Mouse (Mus musculus): ENCODE data around the gene Lcn10. TPM values are rescaled to one million over a fixed set of nuclear protein-coding genes. Genes with fewer than 3 reads are reported as not detected.
"Not testable (repeated sequence)": the region's sequence is repeated elsewhere in the genome, so short reads cannot be mapped to it uniquely, and the experiment has no call there.

Gene Lcn10
- total and polyA plus RNA-seq, 2 experiments: not detected

DNA sequence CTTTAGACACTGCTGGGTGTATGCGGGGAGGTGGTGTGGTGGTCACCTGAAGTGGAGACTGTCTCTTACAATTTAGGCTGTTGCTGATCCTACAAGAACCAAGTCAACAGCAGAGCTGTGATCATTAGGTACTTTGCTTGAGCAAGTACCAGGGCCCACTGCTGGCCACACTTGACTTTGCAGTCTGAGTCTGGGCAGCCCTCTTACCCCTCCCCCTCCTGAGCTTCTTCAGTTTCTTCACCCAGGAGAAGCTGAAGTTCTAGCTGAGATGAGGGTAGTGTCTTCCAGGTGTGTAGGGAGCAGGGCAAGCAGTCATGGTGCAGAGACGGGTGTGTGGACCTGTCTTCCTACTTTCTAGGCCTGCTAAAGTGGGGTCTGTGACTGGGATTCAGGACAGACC, 25.6 kb downstream of the Lcn10 start:
- Histone ChIP-seq H3K4me3 (ENCODE audit: insufficient read depth, low read depth, low read length) (no peak overlapping the region), H3K79me2 (ENCODE audit: control insufficient read depth, insufficient read depth, low read length) (no peaks in the 10 kb centered on the region), H3K27ac (replicated peaks; ENCODE audit: insufficient read depth, low read depth, low read length) (no peak overlapping the region; the same call in 1 of the 2 replicates), H3K36me3 (ENCODE audit: control insufficient read depth, insufficient read depth, low read length) (no peaks in the 10 kb centered on the region), H3K4me1 (ENCODE audit: control insufficient read depth, insufficient read depth, low read length) (peaks cover 14% of the 10 kb centered on the region; the same call in 1 of the 2 replicates), H3K9ac (ENCODE audit: low read depth, low read length) (no peak overlapping the region), H3K27me3 (ENCODE audit: control insufficient read depth, insufficient read depth, low read length) (no peaks in the 10 kb centered on the region)
- peak; percentile 28; the same call in 1 of the 2 replicates for TF ChIP-seq CTCF (IDR thresholded peaks at IDR 0.05; ENCODE audit: low read depth, low read length)
- TF ChIP-seq POLR2A (IDR thresholded peaks at IDR 0.05; ENCODE audit: extremely low read depth, insufficient read depth, low read length): no peak
- WGBS: 88% methylated on average over 2 of the region's 2 CpGs
- peak; percentile 23 for DNase-seq (ENCODE audit: extremely low read depth, low read depth, low spot score)

DNA sequence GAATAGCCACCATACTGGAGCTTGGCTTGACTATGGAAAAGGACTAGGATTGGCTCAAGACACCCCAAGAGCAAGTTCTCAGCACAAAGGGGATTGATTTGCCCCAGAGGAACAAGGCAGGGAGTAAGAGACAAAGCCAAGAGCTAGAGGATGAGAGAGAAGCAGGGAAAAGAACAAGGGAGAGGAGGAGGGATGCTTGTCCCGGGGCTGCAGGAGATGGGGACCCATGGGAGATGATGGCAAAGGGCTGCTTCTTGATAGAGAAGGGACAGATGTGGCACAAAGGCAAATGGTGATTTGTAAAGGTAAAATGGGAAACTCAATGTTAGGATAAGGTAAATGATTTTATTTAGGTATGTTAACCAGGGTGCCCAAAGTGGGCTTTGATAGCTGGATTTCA, 26.5 kb downstream of the Lcn10 start:
- H3K27me3 ChIP-seq (ENCODE audit: control insufficient read depth, insufficient read depth, low read length); DNase-seq (ENCODE audit: extremely low read depth, low read depth, low spot score); H3K4me3 ChIP-seq (ENCODE audit: insufficient read depth, low read depth, low read length); H3K36me3 ChIP-seq (ENCODE audit: control insufficient read depth, insufficient read depth, low read length); H3K79me2 ChIP-seq (ENCODE audit: control insufficient read depth, insufficient read depth, low read length); H3K27ac ChIP-seq (replicated peaks; ENCODE audit: insufficient read depth, low read depth, low read length); H3K9ac ChIP-seq (ENCODE audit: low read depth, low read length): not testable (repeated sequence)
- WGBS: 100% methylated on average over 1 of the region's 1 CpGs
- peaks cover 14% of the 10 kb centered on the region; the same call in 1 of the 2 replicates for H3K4me1 ChIP-seq (ENCODE audit: control insufficient read depth, insufficient read depth, low read length)

- H3K36me3 ChIP-seq (ENCODE audit: control insufficient read depth, insufficient read depth, low read length): not testable (repeated sequence)
Measured at GRCm38 (mm10) chr2:25709791-25710190, 27.3 kb downstream of the Lcn10 start.

GRCm38 (mm10) chr2:25711641-25712040, 29.1 kb downstream of the Lcn10 start:
- not testable (repeated sequence) for DNase-seq (ENCODE audit: extremely low read depth, low read depth, low spot score)

More at GRCm38 (mm10) chr2:25709791-25710190, 27.3 kb downstream of the Lcn10 start:
- DNase-seq (ENCODE audit: extremely low read depth, low read depth, low spot score): peak; percentile 79
- H3K4me1 ChIP-seq (ENCODE audit: control insufficient read depth, insufficient read depth, low read length): peaks cover 14% of the 10 kb centered on the region; the same call in 1 of the 2 replicates
- not testable (repeated sequence) for H3K9ac ChIP-seq (ENCODE audit: low read depth, low read length); H3K79me2 ChIP-seq (ENCODE audit: control insufficient read depth, insufficient read depth, low read length); H3K27me3 ChIP-seq (ENCODE audit: control insufficient read depth, insufficient read depth, low read length); H3K4me3 ChIP-seq (ENCODE audit: insufficient read depth, low read depth, low read length); H3K27ac ChIP-seq (replicated peaks; ENCODE audit: insufficient read depth, low read depth, low read length)
- WGBS: 14% methylated on average over 2 of the region's 2 CpGs

DNA sequence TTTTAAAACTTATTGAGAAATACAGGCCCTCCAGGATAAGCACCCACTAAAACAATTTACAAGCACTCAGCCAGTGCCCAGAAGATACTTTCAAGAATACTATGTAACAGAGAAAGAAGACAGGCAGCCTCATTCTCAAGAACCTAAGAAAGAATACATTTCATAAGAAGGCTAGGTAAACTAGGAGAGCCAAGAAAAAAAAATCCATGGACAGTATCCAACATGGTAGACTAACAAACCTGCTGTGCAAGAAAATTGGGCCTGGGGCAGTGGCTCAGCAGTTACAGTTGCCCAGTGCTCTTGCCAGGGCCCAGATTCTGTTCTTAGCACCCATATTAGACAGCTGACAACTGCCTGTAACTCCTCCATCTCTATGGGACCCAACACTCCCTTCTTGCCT, 34.7 kb downstream of the Lcn10 start:
- Histone ChIP-seq H3K27ac (replicated peaks; ENCODE audit: insufficient read depth, low read depth, low read length) (no peak overlapping the region), H3K9ac (ENCODE audit: low read depth, low read length) (no peak overlapping the region), H3K27me3 (ENCODE audit: control insufficient read depth, insufficient read depth, low read length) (no peaks in the 10 kb centered on the region), H3K79me2 (ENCODE audit: control insufficient read depth, insufficient read depth, low read length) (no peaks in the 10 kb centered on the region), H3K36me3 (ENCODE audit: control insufficient read depth, insufficient read depth, low read length) (no peaks in the 10 kb centered on the region), H3K4me1 (ENCODE audit: control insufficient read depth, insufficient read depth, low read length) (no peaks in the 10 kb centered on the region), H3K4me3 (ENCODE audit: insufficient read depth, low read depth, low read length) (no peak overlapping the region)
- TF ChIP-seq CTCF (IDR thresholded peaks at IDR 0.05; ENCODE audit: low read depth, low read length) (no peak), POLR2A (IDR thresholded peaks at IDR 0.05; ENCODE audit: extremely low read depth, insufficient read depth, low read length) (no peak)
- DNase-seq (ENCODE audit: extremely low read depth, low read depth, low spot score): no peak

More at GRCm38 (mm10) chr2:25711641-25712040, 29.1 kb downstream of the Lcn10 start:
- H3K27me3 ChIP-seq (ENCODE audit: control insufficient read depth, insufficient read depth, low read length); H3K36me3 ChIP-seq (ENCODE audit: control insufficient read depth, insufficient read depth, low read length); H3K9ac ChIP-seq (ENCODE audit: low read depth, low read length); H3K27ac ChIP-seq (replicated peaks; ENCODE audit: insufficient read depth, low read depth, low read length); H3K79me2 ChIP-seq (ENCODE audit: control insufficient read depth, insufficient read depth, low read length); H3K4me3 ChIP-seq (ENCODE audit: insufficient read depth, low read depth, low read length): not testable (repeated sequence)
- 56% methylated on average over 3 of the region's 3 CpGs for WGBS
- H3K4me1 ChIP-seq (ENCODE audit: control insufficient read depth, insufficient read depth, low read length): peaks cover 12% of the 10 kb centered on the region; the same call in 1 of the 2 replicates

- Histone ChIP-seq H3K27me3 (ENCODE audit: control insufficient read depth, insufficient read depth, low read length) (no peaks in the 10 kb centered on the region), H3K4me1 (ENCODE audit: control insufficient read depth, insufficient read depth, low read length) (no peaks in the 10 kb centered on the region), H3K4me3 (ENCODE audit: insufficient read depth, low read depth, low read length) (no peak overlapping the region), H3K9ac (ENCODE audit: low read depth, low read length) (no peak overlapping the region), H3K36me3 (ENCODE audit: control insufficient read depth, insufficient read depth, low read length) (no peaks in the 10 kb centered on the region), H3K79me2 (ENCODE audit: control insufficient read depth, insufficient read depth, low read length) (no peaks in the 10 kb centered on the region), H3K27ac (replicated peaks; ENCODE audit: insufficient read depth, low read depth, low read length) (no peak overlapping the region)
- TF ChIP-seq POLR2A (IDR thresholded peaks at IDR 0.05; ENCODE audit: extremely low read depth, insufficient read depth, low read length) (no peak), CTCF (IDR thresholded peaks at IDR 0.05; ENCODE audit: low read depth, low read length) (no peak)
- 62% methylated on average over 2 of the region's 2 CpGs for WGBS
- no peak for DNase-seq (ENCODE audit: extremely low read depth, low read depth, low spot score)
Measured at GRCm38 (mm10) chr2:25733199-25733930, 50.8 kb downstream of the Lcn10 start.

Other genes with a start within 250 kb of the Lcn10 start
- gene Clic3, start 225.9 kb upstream of the Lcn10 start, total RNA-seq (2014; rRNA removed): 0.18 and 0.54 TPM in 2 replicates
- 6.2 and 9.2 TPM in 2 replicates for gene Clic3, start 225.9 kb upstream of the Lcn10 start, polyA plus RNA-seq (2012; rRNA removed)
- 30.6 and 36.8 TPM in 2 replicates for gene Paxx, start 221.6 kb upstream of the Lcn10 start, total RNA-seq (2014; rRNA removed)
- 173 and 181 TPM in 2 replicates for gene Paxx, start 221.6 kb upstream of the Lcn10 start, polyA plus RNA-seq (2012; rRNA removed)
- gene Ptgds, start 212.7 kb upstream of the Lcn10 start, total RNA-seq (2014; rRNA removed): 7.7 and 8.9 TPM in 2 replicates
- 18.7 and 40.2 TPM in 2 replicates for gene Ptgds, start 212.7 kb upstream of the Lcn10 start, polyA plus RNA-seq (2012; rRNA removed)
- 0.40 TPM in 1 of 2 replicates, not detected in the other for gene Lcn12, start 188.8 kb upstream of the Lcn10 start, total RNA-seq (2014; rRNA removed)
- 0.25 and 0.27 TPM in 2 replicates for gene Lcn12, start 188.8 kb upstream of the Lcn10 start, polyA plus RNA-seq (2012; rRNA removed)
- 18.6 and 24.0 TPM in 2 replicates for gene Fbxw5, start 182.0 kb upstream of the Lcn10 start, total RNA-seq (2014; rRNA removed)
- 18.8 and 19.4 TPM in 2 replicates for gene Fbxw5, start 182.0 kb upstream of the Lcn10 start, polyA plus RNA-seq (2012; rRNA removed)
- 589 and 721 TPM in 2 replicates for gene C8g, start 181.0 kb upstream of the Lcn10 start, total RNA-seq (2014; rRNA removed)
- 881 and 939 TPM in 2 replicates for gene C8g, start 181.0 kb upstream of the Lcn10 start, polyA plus RNA-seq (2012; rRNA removed)
- gene Traf2, start 135.8 kb upstream of the Lcn10 start, total RNA-seq (2014; rRNA removed): 4.0 and 5.2 TPM in 2 replicates
- gene Traf2, start 135.8 kb upstream of the Lcn10 start, polyA plus RNA-seq (2012; rRNA removed): 7.0 and 9.9 TPM in 2 replicates
- gene Edf1, start 124.9 kb upstream of the Lcn10 start, total RNA-seq (2014; rRNA removed): 206 and 247 TPM in 2 replicates
- 153 and 186 TPM in 2 replicates for gene Edf1, start 124.9 kb upstream of the Lcn10 start, polyA plus RNA-seq (2012; rRNA removed)
- gene Mamdc4, start 107.9 kb upstream of the Lcn10 start, total RNA-seq (2014; rRNA removed): 7.5 and 7.8 TPM in 2 replicates
- gene Mamdc4, start 107.9 kb upstream of the Lcn10 start, polyA plus RNA-seq (2012; rRNA removed): 1.5 and 2.0 TPM in 2 replicates
- 6.7 and 8.2 TPM in 2 replicates for gene Phpt1, start 107.5 kb upstream of the Lcn10 start, total RNA-seq (2014; rRNA removed)
- gene Phpt1, start 107.5 kb upstream of the Lcn10 start, polyA plus RNA-seq (2012; rRNA removed): 38.3 and 39.4 TPM in 2 replicates
- not detected in 2 replicates for gene Ajm1, start 101.0 kb upstream of the Lcn10 start, total RNA-seq (2014; rRNA removed)
- gene Ajm1, start 101.0 kb upstream of the Lcn10 start, polyA plus RNA-seq (2012; rRNA removed): 0.06 and 0.07 TPM in 2 replicates
- gene Rabl6, start 74.2 kb upstream of the Lcn10 start, total RNA-seq (2014; rRNA removed): 11.7 and 15.4 TPM in 2 replicates
- gene Rabl6, start 74.2 kb upstream of the Lcn10 start, polyA plus RNA-seq (2012; rRNA removed): 20.6 and 29.6 TPM in 2 replicates
- under 0.01 and 0.07 TPM in 2 replicates for gene Ccdc183, start 65.0 kb upstream of the Lcn10 start, total RNA-seq (2014; rRNA removed)
- 0.06 TPM in 1 of 2 replicates, not detected in the other for gene Ccdc183, start 65.0 kb upstream of the Lcn10 start, polyA plus RNA-seq (2012; rRNA removed)
- gene Tmem141, start 60.7 kb upstream of the Lcn10 start, total RNA-seq (2014; rRNA removed): 40.0 and 40.9 TPM in 2 replicates
- 28.5 and 30.9 TPM in 2 replicates for gene Tmem141, start 60.7 kb upstream of the Lcn10 start, polyA plus RNA-seq (2012; rRNA removed)
- gene Fcna, start 54.7 kb upstream of the Lcn10 start, total RNA-seq (2014; rRNA removed): 35.4 and 63.2 TPM in 2 replicates
- 27.1 and 36.5 TPM in 2 replicates for gene Fcna, start 54.7 kb upstream of the Lcn10 start, polyA plus RNA-seq (2012; rRNA removed)
- not detected in 2 replicates for gene Lcn8, start 29.6 kb upstream of the Lcn10 start, total RNA-seq (2014; rRNA removed)
- not detected in 2 replicates for gene Lcn8, start 29.6 kb upstream of the Lcn10 start, polyA plus RNA-seq (2012; rRNA removed)
- not detected in 2 replicates for gene Lcn5, start 24.8 kb upstream of the Lcn10 start, total RNA-seq (2014; rRNA removed)
- not detected in 2 replicates for gene Lcn5, start 24.8 kb upstream of the Lcn10 start, polyA plus RNA-seq (2012; rRNA removed)
- not detected in 2 replicates for gene Lcn6, start 5.9 kb upstream of the Lcn10 start, total RNA-seq (2014; rRNA removed)
- gene Lcn6, start 5.9 kb upstream of the Lcn10 start, polyA plus RNA-seq (2012; rRNA removed): not detected in 2 replicates
- not detected in 2 replicates for gene Obp2a, start 17.3 kb downstream of the Lcn10 start, total RNA-seq (2014; rRNA removed)
- not detected in 2 replicates for gene Obp2a, start 17.3 kb downstream of the Lcn10 start, polyA plus RNA-seq (2012; rRNA removed)
- 1.0 and 1.9 TPM in 2 replicates for gene Bmyc, start 24.0 kb downstream of the Lcn10 start, total RNA-seq (2014; rRNA removed)
- 4.7 and 6.8 TPM in 2 replicates for gene Bmyc, start 24.0 kb downstream of the Lcn10 start, polyA plus RNA-seq (2012; rRNA removed)
- not detected in 2 replicates for gene Obp2b, start 54.3 kb downstream of the Lcn10 start, total RNA-seq (2014; rRNA removed)
- not detected in 2 replicates for gene Obp2b, start 54.3 kb downstream of the Lcn10 start, polyA plus RNA-seq (2012; rRNA removed)
- not detected in 2 replicates for gene Lcn3, start 82.8 kb downstream of the Lcn10 start, total RNA-seq (2014; rRNA removed)
- gene Lcn3, start 82.8 kb downstream of the Lcn10 start, polyA plus RNA-seq (2012; rRNA removed): not detected in 2 replicates
- not detected in 2 replicates for gene Lcn11, start 94.3 kb downstream of the Lcn10 start, total RNA-seq (2014; rRNA removed)
- gene Lcn11, start 94.3 kb downstream of the Lcn10 start, polyA plus RNA-seq (2012; rRNA removed): not detected in 2 replicates
- gene Gm13539, start 99.5 kb downstream of the Lcn10 start, total RNA-seq (2014; rRNA removed): not detected in 2 replicates
- not detected in 2 replicates for gene Gm13539, start 99.5 kb downstream of the Lcn10 start, polyA plus RNA-seq (2012; rRNA removed)
- gene Glt6d1, start 133.1 kb downstream of the Lcn10 start, total RNA-seq (2014; rRNA removed): not detected in 2 replicates
- not detected in 2 replicates for gene Glt6d1, start 133.1 kb downstream of the Lcn10 start, polyA plus RNA-seq (2012; rRNA removed)
- not detected in 2 replicates for gene Lcn9, start 140.4 kb downstream of the Lcn10 start, total RNA-seq (2014; rRNA removed)
- gene Lcn9, start 140.4 kb downstream of the Lcn10 start, polyA plus RNA-seq (2012; rRNA removed): not detected in 2 replicates
- not detected in 2 replicates for gene Sohlh1, start 164.5 kb downstream of the Lcn10 start, total RNA-seq (2014; rRNA removed)
- not detected in 2 replicates for gene Sohlh1, start 164.5 kb downstream of the Lcn10 start, polyA plus RNA-seq (2012; rRNA removed)
- gene Kcnt1, start 181.0 kb downstream of the Lcn10 start, total RNA-seq (2014; rRNA removed): under 0.01 TPM in 1 of 2 replicates, not detected in the other
- gene Kcnt1, start 181.0 kb downstream of the Lcn10 start, polyA plus RNA-seq (2012; rRNA removed): 0.02 and 0.11 TPM in 2 replicates